Mouse (Mus musculus): ENCODE results near the gene Lekr1.

Gene Lekr1

DNA sequence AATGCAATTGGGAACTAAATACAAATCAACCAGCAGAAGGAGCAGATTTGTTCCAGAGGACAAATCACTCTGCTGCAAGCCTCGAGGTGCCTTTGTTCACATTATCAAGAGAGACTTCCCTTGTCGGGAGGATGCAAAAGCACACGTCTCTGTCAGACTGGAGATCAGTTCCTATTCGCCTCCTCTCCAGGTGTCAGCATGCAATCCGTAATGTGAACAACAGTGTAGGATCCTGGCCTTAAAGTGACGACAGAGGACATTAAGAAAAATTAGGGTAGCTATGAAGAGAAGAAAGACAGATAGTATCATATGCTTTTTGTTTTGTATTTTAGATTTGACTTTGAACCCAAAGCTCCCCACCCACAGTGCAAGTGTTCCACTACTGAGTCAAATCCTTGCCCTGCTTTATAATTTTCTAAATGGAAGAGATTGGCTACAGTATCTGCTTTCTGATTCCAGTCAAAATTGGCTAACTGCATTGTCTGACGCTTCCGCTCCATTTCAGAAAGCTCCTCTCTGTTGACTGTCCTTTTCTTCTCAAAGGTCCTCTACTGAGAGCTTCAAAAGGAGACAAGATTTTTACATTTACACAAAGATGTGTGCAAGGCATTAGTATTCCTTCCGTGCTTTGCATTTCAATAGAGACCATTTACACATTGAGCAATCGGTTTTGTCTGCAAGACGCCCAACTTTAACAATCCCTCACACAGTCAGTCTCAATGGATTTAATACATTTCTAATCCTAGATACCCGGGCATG lies 8.9 kb upstream of the Lekr1 start:
- DNase-seq: no peak

- no peak for DNase-seq
Observed at GRCm38 (mm10) chr3:65658081-65658612, 7.9 kb upstream of the Lekr1 start.

DNA sequence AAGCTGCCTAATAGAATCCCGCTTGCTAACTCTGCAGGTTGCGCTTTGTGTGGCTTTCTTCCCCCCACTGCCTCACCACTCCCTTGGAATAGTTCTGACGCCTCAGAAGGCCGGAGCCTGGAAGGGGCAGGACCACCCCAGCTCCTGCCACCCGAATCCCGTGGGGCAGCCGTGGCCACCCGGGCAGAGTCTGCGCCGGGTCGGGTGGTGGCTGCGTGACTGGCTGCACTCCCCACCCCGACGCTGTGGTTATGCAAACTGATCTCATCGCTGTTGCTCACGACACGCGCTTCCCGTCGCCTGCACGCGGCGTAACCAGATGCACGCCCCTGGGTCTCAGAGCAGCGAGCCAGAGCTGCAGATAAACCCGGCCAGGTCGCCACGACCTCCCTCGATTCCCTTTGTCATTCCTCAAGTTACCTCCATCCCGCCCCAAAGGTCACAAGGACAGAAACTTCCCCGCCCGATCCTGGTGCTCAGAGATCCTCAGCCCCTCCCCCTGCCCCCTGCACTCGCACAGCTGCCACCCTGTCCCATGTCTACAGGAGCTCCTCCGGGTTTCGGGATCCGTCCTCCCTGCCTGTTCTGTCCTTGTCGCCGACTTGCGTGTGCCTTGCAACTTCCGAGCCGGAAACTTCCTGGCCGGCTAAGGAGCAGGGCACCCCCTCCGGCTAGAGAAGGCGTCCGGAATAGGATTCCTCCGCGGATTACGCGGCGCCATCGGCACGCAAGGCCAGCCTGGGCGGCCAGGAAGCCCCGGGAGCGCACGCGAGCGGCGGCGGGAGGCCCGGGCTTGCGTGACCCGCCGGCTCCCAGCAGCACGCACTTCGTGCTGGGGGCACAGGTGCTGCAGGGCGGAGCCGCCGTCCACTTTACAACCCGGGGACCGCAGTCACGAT lies 7.1 kb upstream of the Lekr1 start:
- peak; percentile 58 for DNase-seq

DNA sequence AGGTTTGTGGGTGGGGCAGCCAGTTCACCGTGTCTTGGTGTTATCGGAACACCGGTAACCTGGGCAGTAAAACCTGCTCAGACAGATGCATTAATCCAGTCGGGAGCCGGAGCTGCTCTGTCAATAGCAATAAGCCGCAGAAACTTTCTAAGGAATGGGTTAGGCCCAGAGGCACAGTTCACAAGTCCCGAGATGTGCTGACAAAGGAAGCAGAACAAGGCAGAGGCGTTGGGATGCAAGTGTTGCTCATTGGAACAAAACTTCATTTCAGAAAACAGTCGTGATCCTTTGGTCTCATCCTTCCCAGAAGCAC lies 6.5 kb upstream of the Lekr1 start:
- no peak for DNase-seq

GRCm38 (mm10) chr3:65660336-65660735 lies 5.7 kb upstream of the Lekr1 start:
- DNase-seq: no peak

DNA sequence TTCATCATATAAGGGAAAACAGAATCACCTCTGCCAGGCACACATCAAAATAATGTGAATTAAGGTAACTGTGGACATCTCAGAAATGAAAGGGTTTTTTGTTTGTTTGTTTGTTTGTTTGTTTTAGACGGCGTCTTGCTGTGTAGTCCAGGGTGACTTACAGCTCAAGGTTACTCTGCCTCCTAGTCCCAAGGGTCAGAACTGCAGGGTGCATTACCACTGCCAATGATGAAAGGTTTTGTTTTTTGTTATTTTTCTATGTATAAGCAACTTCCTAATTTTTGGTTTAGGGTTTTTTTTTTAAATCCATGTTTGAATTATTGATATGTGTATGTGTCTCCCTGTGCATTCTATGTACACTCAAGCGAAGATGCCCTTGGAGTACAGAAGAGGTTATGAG lies 4.3 kb upstream of the Lekr1 start:
- DNase-seq: no peak

GRCm38 (mm10) chr3:65663176-65663575 lies 2.9 kb upstream of the Lekr1 start:
- DNase-seq: no peak

DNA sequence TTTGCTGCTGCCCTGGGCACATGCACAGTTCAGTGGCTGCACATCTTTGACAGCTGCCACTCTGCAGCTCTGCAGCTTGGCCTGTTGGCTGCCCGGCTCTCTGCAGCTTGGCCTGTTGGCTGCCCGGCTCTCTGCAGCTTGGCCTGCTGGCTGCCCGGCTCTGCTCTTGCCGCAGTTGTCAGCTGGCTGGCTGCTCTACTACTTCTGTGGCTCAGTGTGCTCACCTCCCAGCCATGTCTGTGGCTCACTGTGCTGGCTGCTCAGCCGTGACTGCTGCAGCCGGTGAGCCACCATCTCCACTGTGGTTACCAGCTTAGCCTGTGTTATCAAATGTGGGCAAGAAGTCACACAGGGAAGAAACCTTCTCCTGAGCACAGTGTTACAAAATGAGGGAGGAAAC lies 4.2 kb downstream of the Lekr1 start:
- DNase-seq: no peak

GRCm38 (mm10) chr3:65673725-65674124 lies 7.7 kb downstream of the Lekr1 start:
- DNase-seq: no peak

DNA sequence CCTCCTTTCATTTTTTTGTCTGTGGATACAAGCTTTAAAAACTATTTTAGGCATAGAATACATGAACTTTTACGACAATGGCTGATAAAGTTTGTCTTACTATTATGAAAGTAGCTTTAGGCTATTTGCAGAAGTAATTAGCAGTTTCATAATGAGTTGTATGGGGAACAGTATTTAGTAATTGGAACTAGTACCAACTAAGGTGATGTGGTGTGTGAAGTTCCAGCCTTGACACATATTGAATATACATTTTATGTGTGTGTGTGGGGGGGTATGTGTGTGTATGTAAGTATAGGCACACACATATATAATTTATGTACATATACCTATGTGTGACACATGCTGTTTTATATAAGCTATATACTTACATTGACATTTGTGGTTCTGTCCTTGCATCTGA lies 14.6 kb downstream of the Lekr1 start:
- no peak for DNase-seq

GRCm38 (mm10) chr3:65689705-65690104 lies 23.7 kb downstream of the Lekr1 start:
- no peak for DNase-seq

DNA sequence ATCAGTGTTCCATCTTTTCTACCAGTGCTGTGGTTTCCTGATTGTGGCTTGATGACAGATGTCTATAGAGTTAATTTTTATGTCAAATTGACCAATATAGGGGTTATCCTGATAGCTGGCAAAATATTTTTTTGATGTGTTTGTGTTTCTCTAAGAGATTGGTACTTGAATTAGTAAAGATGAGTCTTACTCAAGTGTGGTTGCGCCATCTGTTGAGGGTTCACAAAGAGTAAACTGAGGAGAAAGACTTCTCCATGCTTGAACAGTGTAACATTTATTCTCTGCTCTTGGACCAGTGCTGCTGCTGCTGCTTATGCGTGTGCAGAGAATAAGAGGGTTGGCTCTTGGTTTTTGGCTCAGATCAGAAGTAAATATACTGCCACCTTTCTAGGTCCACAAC lies 24.8 kb downstream of the Lekr1 start:
- no peak for DNase-seq

- DNase-seq: no peak
Observed at GRCm38 (mm10) chr3:65699704-65700103, 33.7 kb downstream of the Lekr1 start.

DNA sequence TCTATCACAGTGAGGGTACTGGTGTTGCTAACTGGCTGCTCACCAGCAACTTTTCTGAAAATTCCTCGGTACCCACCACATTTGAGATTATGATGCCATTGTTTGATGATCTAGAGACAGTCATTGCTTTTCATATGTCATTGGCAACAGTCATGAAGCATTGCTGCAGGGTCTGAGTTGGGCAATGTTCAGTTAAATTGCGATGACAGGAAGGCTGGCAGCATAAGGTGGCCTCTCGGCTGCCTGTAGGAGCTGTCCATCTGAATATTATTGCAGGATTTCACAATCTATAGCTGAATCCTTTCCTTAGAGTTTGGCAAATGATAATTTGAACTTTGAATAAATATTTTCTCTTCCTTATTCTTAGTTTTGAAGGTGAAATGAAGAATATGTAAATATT lies 48.3 kb downstream of the Lekr1 start:
- DNase-seq: no peak

- DNase-seq: no peak
Observed at GRCm38 (mm10) chr3:65717406-65717805, 51.4 kb downstream of the Lekr1 start.

DNA sequence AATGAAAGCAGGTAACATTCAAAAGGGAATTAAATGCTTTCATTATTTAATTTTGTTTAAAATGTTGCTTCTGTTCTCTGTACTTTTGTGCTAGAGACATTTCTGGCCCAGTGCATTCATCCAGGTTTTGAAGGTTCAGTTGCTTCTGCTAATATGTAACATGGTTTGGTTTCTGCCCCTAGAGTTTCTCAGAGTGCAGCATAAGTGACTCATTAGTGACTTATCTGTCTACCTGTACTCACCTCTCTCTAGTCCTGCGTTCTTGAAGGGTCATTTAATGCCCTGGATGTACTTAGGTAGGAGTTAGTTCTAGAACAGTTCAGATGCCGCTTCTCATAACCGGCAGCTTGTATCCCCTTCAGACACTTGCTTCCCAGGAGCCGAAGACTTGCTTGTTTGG lies 56.9 kb downstream of the Lekr1 start:
- DNase-seq: no peak

- DNase-seq: no peak
Observed at GRCm38 (mm10) chr3:65723664-65724063, 57.6 kb downstream of the Lekr1 start.

GRCm38 (mm10) chr3:65737816-65738215 lies 71.8 kb downstream of the Lekr1 start:
- DNase-seq: no peak

DNA sequence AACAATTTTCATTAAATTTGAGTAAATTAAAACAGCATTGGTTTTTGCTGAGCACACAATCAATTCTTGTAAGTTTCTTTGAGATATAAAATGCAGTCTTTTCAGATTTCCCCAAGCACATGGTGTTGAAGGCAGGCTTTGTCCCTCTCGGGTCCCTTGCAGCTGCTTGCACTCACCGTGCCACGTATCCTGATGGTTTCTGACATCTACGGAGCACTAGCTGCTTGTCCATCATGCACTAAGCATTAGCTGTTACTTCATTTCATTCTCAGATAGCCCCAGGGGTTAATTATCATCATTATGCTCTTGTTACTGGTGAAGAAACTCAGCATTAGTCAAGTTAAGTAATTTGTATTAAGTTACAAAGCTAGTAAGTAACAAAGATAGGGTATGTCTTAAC lies 78.9 kb downstream of the Lekr1 start:
- DNase-seq: no peak

DNA sequence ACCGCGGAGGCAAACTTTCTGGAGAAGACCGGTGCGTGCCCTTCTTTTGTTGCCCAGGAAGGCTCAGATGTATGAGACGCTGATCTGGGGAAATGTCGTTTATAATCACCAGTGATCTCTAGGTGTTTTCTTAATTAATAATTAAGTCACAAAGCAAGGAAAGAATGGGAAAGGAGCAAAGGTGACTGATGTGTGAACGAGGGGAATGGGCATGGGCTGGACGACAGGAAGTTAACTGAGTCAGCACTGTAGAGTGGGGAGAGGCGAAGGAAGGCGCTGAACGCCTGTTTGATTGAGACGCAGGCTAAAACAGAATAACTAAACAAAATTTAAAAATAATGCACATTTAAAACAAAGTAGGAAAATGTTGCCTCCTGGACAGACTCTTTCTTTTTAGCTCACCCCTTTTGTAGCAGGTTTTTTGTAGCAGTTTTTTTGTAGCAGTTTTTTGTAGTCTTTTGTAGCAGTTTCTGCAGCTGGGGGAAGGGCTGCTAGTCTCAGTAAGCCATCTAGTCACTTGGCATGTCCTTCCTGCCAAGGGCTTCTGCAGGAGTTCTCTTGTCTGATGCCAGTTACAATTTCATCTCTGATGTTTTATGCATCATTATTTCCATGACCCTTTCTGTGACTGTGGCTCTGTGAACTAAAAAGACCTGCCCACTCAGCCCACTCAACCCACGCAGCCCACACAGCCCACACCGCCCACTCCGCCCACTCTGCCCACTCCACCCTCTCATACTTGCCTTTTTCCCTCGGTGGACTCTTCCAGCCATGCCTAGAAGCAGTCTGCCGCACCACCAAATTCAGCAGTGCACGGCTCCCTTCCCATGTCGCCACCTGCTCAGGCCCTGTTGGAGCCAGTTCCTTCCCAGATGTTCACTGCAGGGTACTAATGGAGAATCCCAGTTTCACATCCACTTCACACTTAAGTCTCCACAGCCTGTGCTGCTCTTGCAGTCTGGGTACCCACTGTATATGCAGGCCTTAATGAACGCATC lies 98.8 kb downstream of the Lekr1 start:
- no peak for DNase-seq

GRCm38 (mm10) chr3:65766387-65766786 lies 100.4 kb downstream of the Lekr1 start:
- no peak for DNase-seq

DNA sequence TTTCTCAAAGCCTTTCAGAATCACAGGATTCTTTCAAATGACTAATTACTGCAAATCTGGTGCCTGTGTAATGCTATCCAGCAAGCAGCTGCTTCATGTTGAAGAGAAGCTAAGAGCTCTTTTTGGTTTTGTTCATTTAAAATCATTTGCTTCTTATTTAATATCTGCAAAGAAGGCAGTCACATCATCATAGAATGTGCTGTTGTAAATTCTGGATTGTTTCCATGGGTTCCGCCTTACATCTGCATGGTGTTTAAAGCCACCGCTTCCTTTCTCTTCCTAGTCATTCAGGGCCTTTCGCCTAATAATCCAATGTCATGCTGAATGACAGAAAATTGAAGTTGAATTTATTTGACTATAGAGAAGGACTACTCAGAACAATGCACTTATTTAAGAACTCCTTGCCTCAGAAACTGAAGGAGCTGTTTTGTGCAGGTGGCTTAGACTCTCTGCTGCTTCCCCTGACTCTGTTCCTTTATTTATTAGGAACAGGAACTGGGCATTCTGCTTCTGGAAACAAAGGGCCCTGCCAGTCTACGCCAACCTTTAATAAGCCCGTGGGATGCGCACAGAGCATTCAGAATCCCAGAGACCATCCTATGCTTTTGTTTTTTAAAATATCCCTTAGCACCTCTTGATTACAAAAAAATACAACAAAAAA lies 101.3 kb downstream of the Lekr1 start:
- no peak for DNase-seq

Measured in cerebellum, adult 11-12 months (tissue).